Comparison of ENCODE assay signal across 8 mouse cellular contexts in genomic region chr2:154790656-154791483, GRCm38 (mm10). TPM values are rescaled to one million over a fixed set of nuclear protein-coding genes. Genes with fewer than 3 reads are reported as not detected.
DNase-seq lines count a peak whose midpoint lies in the region; ATAC-seq and TF ChIP-seq lines count a peak whose summit lies in the region.

Raly (plus strand) TSS chr2:154791096.
a (plus strand) TSS chr2:154791402.

- H3K4me1 ChIP-seq in ES-E14 (ENCODE audit: control insufficient read depth in 2 of 2, insufficient read depth in 2 of 2, low read length in 2 of 2, poor library complexity in 1 of 2): peaks cover 2 to 12% of the 10 kb centered on the region in 2 experiments; a peak in 2 of 4 replicates
- peaks cover 43% of the 10 kb centered on the region for H3K4me1 ChIP-seq in forebrain, embryonic 15.5 days
- peaks cover 14% of the 10 kb centered on the region for H3K4me1 ChIP-seq in lung, adult 2 months (ENCODE audit: control insufficient read depth, insufficient read depth, low read length)

- no peak for TF ChIP-seq CTCF in lung, adult 2 months (IDR thresholded peaks at IDR 0.05; ENCODE audit: insufficient read depth, low read length)

- H3K9me3 ChIP-seq in ES-E14 (ENCODE audit: control insufficient read depth, insufficient read depth, low read depth, low read length): no peaks in the 10 kb centered on the region
- no peaks in the 10 kb centered on the region for H3K9me3 ChIP-seq in forebrain, embryonic 15.5 days

- peak within 1 kb of the TSS; percentile 81 for H3K4me2 ChIP-seq in forebrain, embryonic 15.5 days (replicated peaks)

- WGBS in forebrain, embryonic 15.5 days: under 1% methylated on average over 66 of the region's 89 CpGs
- WGBS in lung, adult 2 months: under 1% methylated on average over 89 of the region's 89 CpGs

- TF ChIP-seq POLR2A in lung, adult 2 months (IDR thresholded peaks at IDR 0.05; ENCODE audit: borderline replicate concordance, extremely low read depth, low read depth, low read length): peak; percentile 96

- in situ Hi-C loops in ES-E14 (cut with MboI; ENCODE audit: low sequenced_read_pairs in 2 of 2, unreplicated experiment in 2 of 2): no loop called here

- intact Hi-C loops in heart, postnatal 25 days (cut with DNase I): no loop called here

- H3K27me3 ChIP-seq in forebrain, embryonic 15.5 days: no peaks in the 10 kb centered on the region

- H3K27ac ChIP-seq in ES-E14 (ENCODE audit: insufficient read depth, low read depth, low read length, poor library complexity, severe bottlenecking): peak within 1 kb of the TSS; percentile 96
- peak within 1 kb of the TSS; percentile 100 for H3K27ac ChIP-seq in forebrain, embryonic 15.5 days (replicated peaks)

- H3K4me3 ChIP-seq in ES-E14 (ENCODE audit: insufficient read depth in 1 of 2, low read depth in 1 of 2, low read length in 2 of 2, poor library complexity in 1 of 2, severe bottlenecking in 1 of 2): peak within 1 kb of the TSS; percentile 84 to 94
- peak within 1 kb of the TSS; percentile 92 for H3K4me3 ChIP-seq in forebrain, embryonic 15.5 days
- peak within 1 kb of the TSS; percentile 85 for H3K4me3 ChIP-seq in lung, adult 2 months (replicated peaks; ENCODE audit: extremely low read depth, low read depth, low read length)

- peak; percentile 96 for ATAC-seq in forebrain, embryonic 15.5 days (replicated peaks)
- peak; percentile 95 for ATAC-seq in neutrophil, adult 5-6 weeks (ENCODE audit: extremely low read depth, insufficient number of reproducible peaks, low FRiP score, poor library complexity, severe bottlenecking)

- DNase-seq in ES-E14 (ENCODE audit: low read depth, low spot score): peak; percentile 98
- DNase-seq in cerebellum, adult 11-12 months: peak; percentile 98
- DNase-seq in heart, postnatal 25 days (ENCODE audit: low spot score): peak; percentile 94
- peak; percentile 94 to 96 for DNase-seq in layer of hippocampus, adult 18-20 months (ENCODE audit: low spot score in 2 of 2)
- DNase-seq in lung, adult 2 months: peak; percentile 92
- DNase-seq in thymus, adult 18-20 months: peak; percentile 97 to 98

- H3K36me3 ChIP-seq in ES-E14 (ENCODE audit: control insufficient read depth, insufficient read depth, low read length, poor library complexity, severe bottlenecking): no peaks in the 10 kb centered on the region
- H3K36me3 ChIP-seq in forebrain, embryonic 15.5 days: no peaks in the 10 kb centered on the region

- H3K9ac ChIP-seq in ES-E14 (ENCODE audit: insufficient read depth, low read depth, low read length, poor library complexity, severe bottlenecking): peak within 1 kb of the TSS; percentile 98
- peak within 1 kb of the TSS; percentile 81 for H3K9ac ChIP-seq in forebrain, embryonic 15.5 days (replicated peaks)

TF ChIP-seq in ES-E14, 5 proteins besides CTCF, POLR2A, EP300 and RAD21:
- TF ChIP-seq MAFK (IDR thresholded peaks at IDR 0.05; ENCODE audit: insufficient read depth, low read depth, low read length): no peak
- TF ChIP-seq HCFC1 (IDR thresholded peaks at IDR 0.05; ENCODE audit: borderline replicate concordance, insufficient read depth, low read length): no peak
- TF ChIP-seq ZNF384 (IDR thresholded peaks at IDR 0.05; ENCODE audit: low read depth, low read length): 0 out of 2 replicates have a peak, but pooled peaks have one; percentile 3
- no peak for TF ChIP-seq ZC3H11A (IDR thresholded peaks at IDR 0.05; ENCODE audit: borderline replicate concordance, low read depth, low read length)

RNA-seq across cellular contexts. Expression of gene Raly, which starts in this region (rescaled TPM):
- 156 and 209 TPM in 2 replicates for total RNA-seq in ES-E14 (2012; rRNA removed)
- polyA plus RNA-seq in forebrain, embryonic 15.5 days (2015; fragmentation: Nextera tagmentation; extraction: Ambion mirVana): 37.1 and 38.2 TPM in 2 replicates
- total RNA-seq in heart, postnatal 25 days (2021): 100 to 1,000 TPM in 1 of 2 experiments, 10 to 100 TPM in 1; 95.9 to 103 TPM
- 10 to 100 TPM; 67.1 to 73.5 TPM for total RNA-seq in layer of hippocampus, adult 18-20 months (2021)
- polyA plus RNA-seq in lung, adult 2 months (2012; rRNA removed): 188 and 211 TPM in 2 replicates
- total RNA-seq in neutrophil, adult 5-6 weeks (2017): 106 and 108 TPM in 2 replicates

RNA-seq across cellular contexts. Expression of gene a, which starts in this region (rescaled TPM):
- total RNA-seq in ES-E14 (2012; rRNA removed): 0.49 TPM in 1 of 2 replicates, not detected in the other
- 0.50 and 0.55 TPM in 2 replicates for polyA plus RNA-seq in forebrain, embryonic 15.5 days (2015; fragmentation: Nextera tagmentation; extraction: Ambion mirVana)
- not detected for total RNA-seq in heart, postnatal 25 days (2021)
- total RNA-seq in layer of hippocampus, adult 18-20 months (2021): not detected
- not detected in 2 replicates for polyA plus RNA-seq in lung, adult 2 months (2012; rRNA removed)
- not detected in 2 replicates for total RNA-seq in neutrophil, adult 5-6 weeks (2017)

Comparison
In these comparisons a context has a peak if more than half of its experiments do, and no peak if none do; other contexts are left out.
1. Peak in every context shown above with its lines: DNase-seq, ATAC-seq, H3K4me3 ChIP-seq and H3K27ac ChIP-seq.